Mouse (Mus musculus): ENCODE results near the gene Zdhhc23.

Zdhhc23 gene

DNA sequence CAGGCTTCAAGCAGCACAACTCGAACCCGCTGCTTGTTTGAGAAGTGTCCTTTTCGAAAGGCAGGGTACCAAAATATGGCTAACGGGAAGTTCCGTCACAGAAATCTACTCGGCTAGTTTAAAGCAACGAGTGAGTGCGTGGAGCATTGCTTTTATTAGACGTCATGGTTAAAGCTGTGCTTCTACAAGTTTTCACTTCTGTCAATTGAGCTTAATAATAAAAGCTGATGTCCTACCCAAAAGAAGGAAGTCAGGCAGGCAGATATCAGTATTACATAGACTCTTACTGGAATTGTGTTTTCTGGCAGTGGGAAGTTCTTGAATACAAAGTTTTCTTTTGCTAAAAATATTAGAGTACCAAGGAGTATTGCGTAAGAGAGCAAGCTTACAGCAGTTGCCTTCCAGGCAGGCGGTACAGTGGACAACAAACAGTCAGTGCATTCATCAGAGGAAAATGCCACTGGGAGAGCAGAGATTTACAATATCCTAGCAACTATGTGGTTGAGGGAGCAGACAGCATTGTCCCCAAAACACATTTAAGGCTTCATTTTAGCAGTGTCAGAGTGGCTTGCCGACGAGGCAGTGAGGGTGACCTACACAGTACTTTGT is 13.7 kb downstream of the Zdhhc23 start:
- no peak for DNase-seq

DNA sequence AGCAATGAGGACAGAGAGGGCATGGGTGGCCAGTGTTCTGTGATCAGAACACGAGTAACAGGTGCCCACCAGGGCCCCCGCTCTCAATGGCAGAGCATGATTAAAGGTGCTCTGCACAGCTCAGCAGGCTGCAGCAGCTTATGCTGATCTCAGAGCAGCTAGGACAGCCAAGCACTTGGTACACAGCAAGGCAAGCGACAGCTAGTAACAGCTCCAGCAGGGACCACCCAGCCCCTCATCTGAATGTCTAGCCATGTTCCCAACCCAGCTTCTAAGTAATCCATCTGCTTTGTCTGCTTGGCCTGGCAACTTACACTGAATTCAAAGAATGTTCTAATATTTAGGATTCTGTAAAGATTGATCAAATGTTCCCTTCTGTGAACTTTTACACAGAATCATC is 15.8 kb downstream of the Zdhhc23 start:
- DNase-seq: no peak

DNA sequence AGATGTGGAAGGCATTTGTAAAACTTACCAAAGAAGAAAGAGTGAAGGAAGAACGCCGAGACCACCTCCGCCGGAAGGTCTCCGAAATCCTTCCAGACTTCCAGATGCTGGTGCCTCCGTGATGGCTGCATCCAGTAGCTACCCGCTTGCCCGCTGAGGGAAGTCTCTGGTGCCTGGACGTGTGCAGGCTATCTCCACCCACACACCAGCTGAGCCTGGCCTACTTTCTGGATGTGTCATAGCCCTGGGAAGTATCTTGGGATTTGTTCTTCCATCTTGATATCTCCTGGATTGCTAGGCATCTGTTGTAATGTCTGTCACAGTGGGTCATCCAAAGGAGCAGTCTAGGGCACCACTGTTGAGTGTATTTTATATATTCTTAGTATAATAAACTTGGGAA is 16.3 kb downstream of the Zdhhc23 start:
- no peak for DNase-seq

DNA sequence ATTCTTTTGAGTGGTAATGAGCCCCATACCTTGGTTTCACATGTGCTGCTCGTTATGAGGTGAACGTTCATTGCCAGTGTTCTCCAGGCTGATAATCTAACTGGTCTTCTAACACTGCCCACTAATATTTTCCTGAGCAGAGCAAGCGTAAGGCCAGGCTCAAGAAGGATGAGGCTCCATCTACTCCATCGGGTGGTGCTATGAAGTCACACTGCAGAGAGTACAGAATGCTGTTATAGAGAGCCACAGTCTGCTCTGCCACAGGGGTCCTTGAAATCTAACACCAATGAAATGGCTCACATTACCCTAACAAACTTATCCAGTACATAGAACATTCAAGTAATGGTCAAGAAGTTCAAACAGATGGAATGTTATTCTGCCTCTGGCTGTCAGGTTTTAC is 21.6 kb downstream of the Zdhhc23 start:
- DNase-seq: no peak

DNA sequence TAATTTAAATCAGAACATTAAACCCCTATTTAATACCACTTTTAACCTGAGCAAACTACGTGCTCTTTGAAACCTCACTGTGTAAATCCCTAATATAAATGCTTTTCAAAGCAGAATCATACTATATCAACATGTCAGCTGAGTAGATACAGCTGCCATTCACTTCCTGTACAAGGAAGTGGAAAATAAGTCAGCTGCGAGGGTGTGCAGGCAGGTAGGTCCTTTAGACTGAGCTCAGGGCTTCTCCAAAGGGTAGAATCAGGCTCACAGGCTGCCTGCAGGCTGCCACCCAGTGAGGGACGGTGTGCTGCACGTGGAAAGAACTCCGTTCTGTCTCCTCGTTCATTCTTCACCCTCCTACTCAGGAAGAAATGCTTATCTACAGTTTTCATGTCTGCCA is 24.7 kb downstream of the Zdhhc23 start:
- no peak for DNase-seq

DNA sequence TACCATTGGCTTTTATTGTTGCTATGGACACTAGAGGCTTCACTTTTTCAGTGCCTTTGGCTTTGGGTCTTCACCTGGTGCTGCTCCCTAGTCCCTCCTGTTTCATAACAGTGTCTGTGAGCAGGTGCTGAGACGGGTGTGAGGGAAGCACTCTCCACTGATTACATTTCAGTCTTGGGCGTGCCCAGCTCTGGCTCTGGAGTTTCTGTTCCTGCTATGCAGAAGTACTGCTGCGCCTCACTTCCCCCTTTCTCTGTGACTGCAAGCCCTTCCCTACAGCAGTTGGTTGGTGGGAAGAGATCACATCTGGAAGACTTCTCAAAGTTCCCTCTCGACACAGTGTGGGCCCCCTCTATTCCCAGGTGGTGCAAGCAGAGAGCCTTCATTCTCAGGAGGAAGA is 28.0 kb downstream of the Zdhhc23 start:
- no peak for DNase-seq

DNA sequence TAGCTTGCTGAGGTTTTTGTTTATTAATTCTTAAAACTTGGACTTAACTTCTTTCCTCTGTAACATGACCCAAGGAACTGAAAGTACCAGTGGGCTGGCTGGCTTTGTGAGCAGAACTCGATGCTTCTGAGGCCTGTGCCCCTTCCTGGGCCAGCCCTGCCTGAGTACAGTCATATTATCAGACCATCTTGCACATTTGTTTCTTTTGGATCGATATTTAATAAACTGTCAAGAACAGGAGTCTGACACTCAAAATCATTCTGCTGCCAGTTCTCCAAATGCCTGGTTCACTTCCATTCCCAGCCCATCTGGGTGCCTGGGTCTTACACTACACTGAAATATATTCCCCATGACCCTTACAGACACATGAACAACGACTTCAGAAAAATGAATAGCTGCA is 33.7 kb downstream of the Zdhhc23 start:
- DNase-seq: no peak

DNA sequence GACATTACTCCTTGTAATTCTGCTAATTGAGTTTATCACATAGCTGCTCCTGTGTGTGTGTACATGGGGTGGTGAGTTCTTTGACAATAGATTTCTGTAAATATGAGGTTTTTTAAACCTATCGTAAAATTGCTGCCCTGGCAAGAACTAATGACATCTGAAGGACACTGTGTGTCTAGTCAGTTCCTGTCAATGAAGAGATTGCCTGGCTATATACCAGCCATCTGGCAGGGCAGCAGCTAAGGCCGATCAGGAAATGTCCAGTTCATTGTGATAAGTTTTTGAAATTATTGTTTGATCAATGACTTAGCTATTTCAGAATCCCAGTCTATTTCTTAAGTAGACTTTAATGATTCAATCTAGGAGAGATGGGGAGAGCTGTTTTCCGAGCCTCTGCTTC is 34.2 kb downstream of the Zdhhc23 start:
- DNase-seq: no peak

DNA sequence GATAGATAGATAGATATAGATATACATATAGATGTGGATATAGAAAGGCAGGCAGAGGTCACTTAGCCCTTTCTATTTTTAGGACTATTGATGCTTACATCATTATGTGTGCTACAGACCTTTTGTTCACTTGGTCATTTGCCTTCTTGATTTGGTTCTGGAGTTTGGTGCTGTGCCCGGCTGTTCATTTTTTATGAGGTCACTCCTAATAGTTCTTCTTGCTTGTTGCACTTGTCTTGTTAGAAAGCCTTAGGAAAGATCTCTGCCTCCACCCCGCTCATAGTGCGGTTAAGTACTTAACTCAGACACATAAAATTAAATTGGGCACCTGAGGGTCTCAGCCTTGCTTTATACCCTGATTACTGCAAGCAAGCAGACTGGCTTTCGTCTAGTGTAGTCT is 38.7 kb downstream of the Zdhhc23 start:
- DNase-seq: no peak

DNA sequence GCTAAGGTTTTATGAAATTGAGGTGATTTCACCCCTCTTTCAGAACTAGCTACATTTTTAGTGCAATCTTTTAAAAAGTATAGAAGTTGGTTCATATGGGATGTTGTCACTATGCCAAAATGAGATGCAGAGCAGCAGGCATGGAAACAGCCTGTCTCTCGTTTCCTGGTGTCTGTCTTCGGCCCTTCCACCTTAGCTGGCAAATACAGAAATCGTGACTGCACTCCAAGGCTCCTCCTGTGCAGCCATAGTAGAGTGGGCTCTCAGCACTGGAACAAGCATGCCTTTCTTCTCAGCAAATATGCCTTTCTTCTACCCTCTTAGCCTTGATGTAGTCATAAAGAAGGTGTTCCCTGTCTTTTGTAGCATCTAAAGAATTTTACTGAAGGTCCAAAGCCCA is 43.7 kb downstream of the Zdhhc23 start:
- no peak for DNase-seq

DNA sequence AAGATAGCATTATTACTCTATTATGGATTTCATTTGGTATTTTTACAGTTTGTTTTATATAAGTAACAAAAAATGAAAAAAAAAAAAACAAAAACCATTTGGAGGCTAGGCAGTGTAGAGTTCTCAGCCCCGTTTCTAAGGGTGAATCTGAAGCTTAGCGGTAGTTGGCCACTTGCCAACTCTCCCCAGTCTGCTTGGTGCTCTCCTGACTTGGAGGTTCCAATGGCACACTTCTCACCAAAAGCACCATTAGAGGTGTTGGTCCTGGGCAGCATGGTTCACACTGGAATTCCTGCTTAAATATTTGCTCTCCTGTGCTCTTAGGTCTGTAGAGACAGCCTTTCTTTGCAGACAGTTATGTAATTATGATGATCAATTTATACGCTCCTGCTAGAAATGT is 44.2 kb downstream of the Zdhhc23 start:
- peak; percentile 21 to 23 for DNase-seq

DNA sequence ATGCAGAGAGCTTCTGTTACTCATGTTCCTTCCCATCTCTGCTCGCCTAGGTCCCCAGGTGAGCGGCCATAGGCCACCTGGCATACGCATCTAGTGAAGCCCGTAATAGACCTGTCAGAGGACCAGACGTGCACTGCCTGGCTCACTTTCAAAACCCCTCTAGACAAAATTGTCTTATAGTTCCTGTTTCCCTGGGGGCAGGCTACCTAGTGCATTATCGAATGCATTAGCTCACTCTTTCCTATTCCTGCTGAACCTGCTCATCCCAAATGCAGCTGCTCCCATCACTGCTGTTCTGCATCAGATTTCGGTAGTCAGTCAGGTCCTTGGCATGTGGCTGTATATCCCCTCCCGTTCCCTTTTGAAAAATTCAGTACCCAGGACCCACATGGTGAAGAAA is 44.7 kb downstream of the Zdhhc23 start:
- DNase-seq: no peak

DNA sequence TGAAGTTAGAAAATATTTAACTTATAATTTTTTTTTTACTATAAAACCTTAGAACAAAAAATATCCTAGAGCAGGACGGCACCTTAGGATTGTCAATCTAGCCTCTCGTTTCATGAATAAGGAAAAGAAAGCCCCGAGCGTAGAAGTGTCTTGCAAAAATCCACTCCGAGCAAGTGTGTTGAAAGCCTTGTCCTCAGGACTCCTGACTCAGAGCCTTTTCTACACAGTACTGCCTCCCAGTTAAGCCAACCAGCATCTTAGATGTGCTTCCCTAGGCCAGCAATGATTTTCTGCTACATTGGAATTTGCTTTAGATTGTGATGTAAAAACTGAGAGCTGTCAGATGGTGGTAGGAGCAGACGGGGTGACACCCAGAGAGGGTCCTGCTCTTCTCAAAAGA is 46.5 kb downstream of the Zdhhc23 start:
- no peak for DNase-seq

DNA sequence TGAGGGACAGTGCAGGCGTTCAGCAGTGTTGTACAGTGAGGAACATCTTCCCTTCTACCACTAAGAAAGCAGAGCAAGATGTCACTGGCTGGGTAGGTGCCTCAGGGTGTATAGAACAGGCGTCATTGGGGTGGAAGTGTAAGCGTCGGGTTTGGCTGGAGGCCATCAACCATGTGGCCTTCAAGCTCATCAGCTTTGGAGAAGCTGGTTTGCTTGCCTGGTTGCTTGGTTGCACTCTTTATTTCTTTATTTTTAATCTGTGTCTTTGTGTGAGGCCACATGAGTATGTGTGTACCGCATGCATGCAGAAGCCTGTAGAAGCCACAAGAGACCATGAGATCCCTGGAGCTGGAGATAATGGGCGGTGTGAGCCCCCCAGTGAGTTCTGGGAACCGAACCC is 47.3 kb downstream of the Zdhhc23 start:
- no peak for DNase-seq

DNA sequence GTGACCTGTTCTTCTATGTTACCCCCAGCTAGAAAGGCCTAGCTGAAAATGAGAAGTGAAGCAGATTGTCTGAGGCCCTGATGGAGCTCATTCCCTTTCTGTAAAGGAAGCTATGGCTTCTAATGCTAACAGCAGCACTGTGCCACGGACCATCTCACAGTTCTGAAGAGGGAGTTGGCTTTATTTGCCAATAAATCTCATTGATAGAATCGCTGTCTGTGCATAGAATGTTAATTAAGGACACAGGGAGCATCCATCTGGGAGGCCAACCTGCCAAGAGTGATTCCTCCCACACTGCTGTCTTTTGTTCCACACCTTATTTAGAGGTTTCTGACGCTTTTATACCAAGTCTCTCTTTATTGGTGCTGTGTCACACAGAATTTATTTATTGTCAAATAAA is 48.1 kb downstream of the Zdhhc23 start:
- DNase-seq: no peak

DNA sequence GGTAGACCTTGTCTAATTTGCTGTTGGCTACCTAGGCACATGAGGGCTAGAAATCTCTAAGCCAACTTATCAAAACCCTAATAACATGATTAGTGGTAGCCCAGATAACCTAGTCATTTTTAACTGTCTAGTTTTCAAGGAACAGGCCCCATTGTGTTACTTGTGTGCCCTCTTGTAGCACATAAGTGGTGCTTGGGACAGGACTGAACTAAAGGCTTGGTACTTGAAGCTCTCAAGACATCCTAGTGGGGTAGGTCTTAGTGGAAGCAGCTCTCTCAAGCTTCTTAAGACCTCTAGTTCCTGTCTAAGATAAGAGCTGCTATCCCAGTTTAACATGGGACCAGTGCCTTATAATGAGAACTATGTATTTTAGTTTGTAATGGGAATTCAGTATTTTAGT is 49.0 kb downstream of the Zdhhc23 start:
- DNase-seq: no peak

DNA sequence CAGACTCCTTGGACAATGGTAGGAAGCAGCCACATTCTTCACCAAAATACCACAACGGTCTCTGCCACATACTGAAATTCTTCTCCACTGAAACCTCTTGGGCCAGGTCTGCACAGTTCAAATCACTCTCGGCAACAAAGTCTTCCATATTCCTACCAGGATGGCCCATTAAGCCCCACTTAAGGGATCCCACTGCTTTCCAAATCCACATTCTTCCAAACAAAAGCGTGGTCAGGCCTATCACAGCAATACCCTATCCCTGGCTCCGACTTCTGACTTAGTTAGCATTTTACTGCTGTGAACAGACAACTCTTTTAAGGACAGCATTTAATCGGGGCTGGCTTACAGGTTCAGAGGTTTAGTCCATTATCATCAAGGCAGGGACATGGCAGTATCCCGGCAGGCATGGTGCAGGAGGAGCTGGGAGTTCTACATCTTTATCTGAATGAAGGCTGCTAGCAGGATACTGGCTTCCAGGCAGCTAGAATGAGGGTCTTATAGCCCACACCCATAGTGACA is 53.2 kb downstream of the Zdhhc23 start, which contains the start of gene Qtrt2:
Gene Qtrt2 (minus strand): TSS at position 469 of the 519 bp plus-strand sequence.
- no peak for DNase-seq

DNA sequence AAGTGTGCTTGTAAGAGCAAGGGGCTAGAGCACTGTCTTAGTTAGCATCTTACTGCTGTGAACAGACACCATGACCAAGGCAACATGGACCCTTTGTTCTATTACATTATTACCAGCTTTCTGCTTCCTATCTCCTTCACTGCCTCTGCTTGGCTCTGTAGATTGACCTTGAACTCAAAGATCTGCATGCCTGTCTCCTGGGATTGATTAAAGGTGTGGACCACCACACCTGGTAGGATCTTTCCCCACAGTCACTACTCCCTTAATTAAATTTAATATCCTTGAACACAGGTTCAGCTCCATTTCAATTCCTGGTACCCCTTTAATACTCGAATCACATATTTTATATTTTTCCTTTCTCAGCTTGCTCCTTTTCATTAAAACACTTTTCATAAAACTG is 53.7 kb downstream of the Zdhhc23 start:
- DNase-seq: no peak

DNA sequence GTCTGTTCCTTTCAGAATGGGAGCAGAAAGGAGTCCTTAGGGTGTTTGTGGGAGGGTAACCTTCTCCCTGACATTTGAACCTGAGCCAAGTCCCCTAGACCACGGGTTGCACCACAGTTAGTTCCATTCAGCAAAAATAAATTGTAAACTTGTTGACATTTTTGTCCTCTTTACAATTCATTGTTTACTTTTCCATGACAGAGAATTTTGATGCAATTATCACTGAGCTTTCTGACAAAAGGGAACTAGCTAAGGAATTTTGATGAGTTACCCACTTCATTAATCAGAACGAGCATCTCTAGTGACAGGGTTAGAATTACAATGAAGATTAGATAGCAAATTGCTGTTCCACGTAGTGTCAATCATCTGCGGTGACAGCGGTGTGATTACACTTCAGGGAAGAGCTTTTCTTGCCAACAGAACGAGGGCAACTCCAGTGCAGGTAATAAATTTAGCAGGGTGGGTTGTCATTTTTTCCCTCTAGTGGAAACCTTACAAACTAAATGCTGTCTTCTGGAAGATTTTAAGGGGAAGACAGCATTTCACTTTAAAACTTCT is 54.5 kb downstream of the Zdhhc23 start:
- no peak for DNase-seq

DNA sequence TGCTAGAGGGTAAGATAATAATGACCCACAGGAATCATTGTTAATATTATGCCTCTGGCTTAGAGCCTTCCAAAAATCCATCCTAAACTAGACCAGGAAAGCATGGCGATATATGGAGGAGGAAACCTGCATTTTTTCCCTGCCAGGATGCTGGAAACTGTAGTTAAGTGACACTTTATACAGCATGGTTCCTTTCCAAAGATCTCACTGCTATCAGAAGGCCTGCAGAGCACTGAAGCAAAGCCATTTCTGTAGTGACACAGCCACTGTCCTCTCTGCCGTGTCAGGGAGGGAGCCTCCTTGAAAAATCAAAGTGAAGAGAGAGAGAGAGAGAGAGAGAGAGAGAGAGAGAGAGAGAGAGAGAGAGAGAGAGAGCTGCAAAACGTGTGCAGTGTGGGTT is 57.0 kb downstream of the Zdhhc23 start:
- DNase-seq: no peak

DNA sequence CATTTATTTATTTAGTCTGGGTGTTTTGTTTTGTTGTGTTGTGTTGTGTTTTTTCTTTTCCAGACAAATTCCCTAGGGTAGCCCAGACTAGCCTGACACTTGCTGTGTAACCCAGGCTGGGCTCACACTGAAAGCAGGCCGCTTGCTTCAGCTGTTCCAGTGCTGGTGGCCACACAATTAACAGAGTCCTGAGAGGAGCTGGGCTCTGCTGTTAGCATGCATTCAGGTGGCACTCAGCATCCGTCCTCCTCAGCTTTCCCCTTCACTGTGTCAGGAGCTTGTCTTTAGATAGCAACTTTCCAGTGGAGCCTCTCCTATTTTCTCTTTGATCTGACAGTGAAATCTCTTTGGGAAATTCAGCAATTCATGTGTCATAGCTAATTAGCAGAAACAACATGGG is 57.6 kb downstream of the Zdhhc23 start:
- no peak for DNase-seq

DNA sequence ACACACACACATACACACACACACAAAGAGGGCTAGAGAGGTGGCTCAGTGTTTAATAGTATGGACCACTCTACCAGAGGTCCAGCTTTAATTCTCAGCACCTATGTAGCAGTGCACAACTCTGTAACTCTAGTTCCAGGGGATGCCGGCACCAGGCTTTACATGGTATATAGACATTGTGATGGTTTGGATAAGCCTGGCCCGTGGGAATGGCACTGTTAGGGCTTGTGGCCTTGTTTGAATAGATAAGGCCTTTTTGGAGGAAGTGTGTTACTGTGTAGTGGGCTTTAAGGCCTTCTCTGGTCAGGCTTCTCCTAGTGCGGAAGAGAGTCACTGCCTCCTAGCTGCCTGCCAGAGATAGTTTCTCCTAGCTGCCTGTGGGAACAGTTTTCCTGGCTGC is 60.7 kb downstream of the Zdhhc23 start:
- no peak for DNase-seq

All from kidney, postnatal 4 days (tissue).